Mouse (Mus musculus): ENCODE results near the gene Dbt. TPM values are rescaled to one million over a fixed set of nuclear protein-coding genes. Genes with fewer than 3 reads are reported as not detected.

Dbt gene
- total RNA-seq, 2 experiments from 2014 or later, result 18.4 to 23.1 TPM

GRCm38 (mm10) chr3:116542070-116542469, 29.2 kb downstream of the Dbt start:
- DNase-seq, result no peak

DNA sequence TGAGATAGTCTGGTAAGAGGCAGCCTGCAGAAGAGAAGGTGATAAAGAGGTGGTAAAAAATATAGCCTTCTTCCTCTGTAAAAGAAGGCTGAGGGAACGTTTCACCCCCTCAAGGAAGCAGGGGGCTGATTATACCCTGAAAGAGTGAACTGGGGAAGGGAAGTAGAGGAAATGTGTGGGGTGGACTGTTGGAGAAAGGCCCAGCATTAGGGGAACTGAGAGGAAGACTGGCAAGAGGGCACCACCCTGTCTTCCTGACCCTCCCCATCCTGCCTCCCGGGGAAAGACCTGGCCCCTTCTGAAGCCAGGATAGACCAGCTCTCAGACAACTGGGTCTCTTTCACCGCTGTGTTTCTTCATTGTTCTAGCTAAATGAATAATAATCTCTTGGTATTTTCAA, 29.7 kb downstream of the Dbt start:
- DNase-seq, result no peak

- no peak for DNase-seq
Observed at GRCm38 (mm10) chr3:116547430-116547829, 34.6 kb downstream of the Dbt start.

- DNase-seq, result no peak
Observed at GRCm38 (mm10) chr3:116551362-116551761, 38.5 kb downstream of the Dbt start.

DNA sequence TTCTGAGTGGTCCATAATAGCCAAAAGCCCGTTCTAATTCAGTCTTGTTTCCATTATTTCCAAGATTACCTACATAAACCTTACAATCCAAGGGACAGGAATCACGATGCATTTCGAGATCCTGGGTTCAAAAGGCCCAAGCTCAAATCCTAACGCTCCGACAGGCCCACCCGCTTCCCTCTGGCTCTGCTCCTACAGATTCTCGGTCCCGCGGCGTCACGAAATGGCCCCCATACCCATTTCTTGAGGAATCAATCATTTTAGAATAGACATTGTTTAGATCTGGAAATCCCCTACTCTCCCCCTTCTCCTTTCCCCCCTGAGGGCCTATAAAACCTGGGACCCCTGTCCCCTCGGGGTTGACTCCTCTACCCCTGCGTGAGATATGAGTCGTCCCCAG, 48.4 kb downstream of the Dbt start:
- DNase-seq, result peak; percentile 14

DNA sequence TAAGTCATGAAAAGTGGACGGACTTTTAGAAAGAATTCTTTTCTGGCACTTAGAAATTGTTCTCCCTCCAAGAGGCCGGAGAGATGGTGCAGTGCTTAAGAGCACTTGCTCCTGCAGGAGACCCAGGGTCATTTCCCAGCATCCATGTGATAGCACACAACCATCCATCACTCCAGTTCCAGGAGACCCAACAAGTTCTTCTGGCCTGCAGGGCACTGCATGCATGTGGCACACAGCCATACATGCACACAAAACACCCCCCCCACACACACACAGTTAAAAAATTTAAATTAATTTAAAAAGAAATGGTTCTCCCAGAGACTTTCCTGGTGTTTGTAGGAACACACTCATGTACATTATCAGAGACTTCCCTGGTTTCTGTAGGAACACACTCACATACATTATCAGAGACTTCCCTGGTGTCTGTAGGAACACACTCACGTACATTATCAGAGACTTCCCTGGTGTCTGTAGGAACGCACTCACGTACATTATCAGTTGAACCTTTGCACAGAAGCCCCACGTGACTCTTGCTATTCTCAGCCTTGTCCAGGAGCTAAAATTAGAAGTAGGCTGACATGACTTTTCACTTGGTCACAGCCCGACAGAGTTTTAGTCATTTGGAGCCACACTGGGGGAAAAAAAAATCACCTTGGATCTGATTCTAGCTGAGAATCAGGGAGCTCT, 49.7 kb downstream of the Dbt start, which contains the start of gene Lrrc39:
Gene Lrrc39, plus strand, starts transcription at position 566 of the 687 bp plus-strand sequence.
- no peak for DNase-seq

GRCm38 (mm10) chr3:116563095-116563492, 50.2 kb downstream of the Dbt start:
- no peak for DNase-seq

DNA sequence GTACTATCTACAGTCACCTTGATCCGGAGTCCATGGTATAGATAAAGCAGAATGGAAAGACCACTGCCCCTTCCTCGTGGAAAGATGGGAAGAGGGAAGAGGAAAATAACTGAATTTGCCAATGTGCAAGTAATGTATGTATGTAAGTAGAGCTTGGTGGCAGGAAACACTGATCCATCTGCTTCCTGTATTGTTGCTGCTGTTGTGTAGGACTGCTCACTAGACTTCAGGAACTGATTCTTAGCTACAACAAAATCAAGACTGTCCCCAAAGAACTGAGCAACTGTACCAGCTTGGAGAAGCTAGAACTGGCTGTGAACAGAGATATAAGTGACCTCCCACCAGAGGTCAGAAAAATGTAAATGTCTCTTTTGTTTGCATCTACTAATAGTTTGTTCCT, 57.8 kb downstream of the Dbt start:
- DNase-seq, result no peak

DNA sequence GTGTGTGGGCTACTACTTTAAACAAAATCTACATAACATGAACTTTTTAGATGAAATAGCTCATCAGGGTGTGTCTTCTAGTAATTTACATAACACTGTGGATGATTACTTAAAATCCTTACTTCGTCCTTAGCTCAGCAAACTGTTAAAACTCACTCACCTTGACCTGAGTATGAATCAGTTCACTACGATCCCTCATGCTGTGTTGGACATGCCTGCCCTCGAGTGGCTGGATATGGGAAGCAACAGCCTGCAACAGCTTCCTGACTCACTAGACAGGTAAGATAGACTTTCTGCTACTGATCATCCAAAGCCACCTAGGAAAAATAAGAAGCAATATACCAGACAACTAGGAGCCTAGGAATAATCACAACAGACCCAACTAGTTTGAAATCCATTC, 64.4 kb downstream of the Dbt start:
- no peak for DNase-seq

DNA sequence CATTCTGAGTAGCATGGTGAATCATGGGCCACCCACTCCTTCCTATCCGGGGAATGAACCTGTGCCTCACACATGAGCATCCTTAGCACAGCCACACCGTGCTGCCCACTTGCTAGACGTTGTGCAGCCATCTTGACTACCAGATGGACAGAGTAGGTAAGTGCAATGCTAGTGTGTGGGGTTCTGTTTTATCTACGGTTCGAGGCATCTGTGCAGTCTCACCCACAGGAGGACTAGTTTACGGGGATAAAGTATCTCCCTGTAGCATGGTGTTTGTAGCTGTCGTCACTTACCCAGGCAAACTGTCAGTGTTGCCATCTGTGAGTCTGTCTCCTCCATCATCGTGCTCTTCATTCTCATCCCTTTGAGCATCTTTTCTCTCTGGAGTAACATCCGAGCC, 69.3 kb downstream of the Dbt start:
- no peak for DNase-seq

DNA sequence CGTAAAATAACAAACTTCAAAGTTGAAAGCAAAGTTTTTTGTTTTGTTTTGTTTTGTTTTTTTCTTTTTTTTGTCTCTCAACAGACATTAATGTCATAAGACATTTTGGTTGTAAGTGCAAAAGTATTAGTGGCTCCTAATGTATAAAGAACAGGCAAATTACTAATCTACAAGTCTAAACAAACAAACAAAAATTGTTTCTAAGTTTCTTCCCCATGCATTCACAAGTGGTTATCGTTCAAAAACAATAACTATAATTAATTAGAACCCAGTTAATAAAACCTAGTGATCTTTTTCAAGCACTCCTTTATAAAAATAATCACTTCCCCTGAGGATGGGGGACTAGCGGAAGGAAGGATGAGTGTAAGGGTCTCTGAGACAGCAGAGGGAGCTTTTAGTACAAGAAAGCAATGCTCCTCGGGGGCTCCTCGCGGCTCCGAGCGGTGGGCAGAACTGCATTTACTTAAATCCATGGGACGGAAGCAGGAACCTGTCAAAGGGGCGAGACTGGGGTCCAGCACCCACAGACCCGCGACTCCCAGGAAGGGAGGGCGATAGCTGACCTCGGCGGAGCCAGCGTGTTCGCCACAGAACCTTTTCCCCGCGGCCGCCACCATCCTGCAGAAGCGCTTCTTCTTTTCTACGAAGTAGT, 81.3 kb downstream of the Dbt start:
- no peak for DNase-seq

GRCm38 (mm10) chr3:116594728-116595602, 82.1 kb downstream of the Dbt start, which contains the start of gene Sass6:
Sass6 (plus strand) TSS chr3:116594982.
- DNase-seq, result peak; percentile 99

GRCm38 (mm10) chr3:116595603-116595991, 82.7 kb downstream of the Dbt start:
- DNase-seq, result no peak

Other genes with a start within 250 kb of the Dbt start
- gene Cdc14a, start 89.0 kb upstream of the Dbt start, total RNA-seq (2021), result 10 to 100 TPM; 19.1 to 22.1 TPM
- 10 to 100 TPM; 19.9 to 20.9 TPM for gene Rtca, start 4.9 kb upstream of the Dbt start, total RNA-seq (2021)
- 10 to 100 TPM; 38.4 to 39.8 TPM for gene Lrrc39, start 49.9 kb downstream of the Dbt start, total RNA-seq (2021)
- gene Sass6, start 81.9 kb downstream of the Dbt start, total RNA-seq (2021), result 1 to 10 TPM; 4.4 to 5.2 TPM
- gene Trmt13, start 101.5 kb downstream of the Dbt start, total RNA-seq (2021), result 1 to 10 TPM; 6.9 to 9.3 TPM
- 10 to 100 TPM; 15.9 to 20.0 TPM for gene Mfsd14a, start 149.6 kb downstream of the Dbt start, total RNA-seq (2021)
- gene Gm43191, start 168.2 kb downstream of the Dbt start, total RNA-seq (2021), result not detected
- 10 to 100 TPM; 10.6 to 11.8 TPM for gene Slc35a3, start 199.8 kb downstream of the Dbt start, total RNA-seq (2021)